ENCODE assay signal across 29 mouse cellular contexts in the genomic region with DNA sequence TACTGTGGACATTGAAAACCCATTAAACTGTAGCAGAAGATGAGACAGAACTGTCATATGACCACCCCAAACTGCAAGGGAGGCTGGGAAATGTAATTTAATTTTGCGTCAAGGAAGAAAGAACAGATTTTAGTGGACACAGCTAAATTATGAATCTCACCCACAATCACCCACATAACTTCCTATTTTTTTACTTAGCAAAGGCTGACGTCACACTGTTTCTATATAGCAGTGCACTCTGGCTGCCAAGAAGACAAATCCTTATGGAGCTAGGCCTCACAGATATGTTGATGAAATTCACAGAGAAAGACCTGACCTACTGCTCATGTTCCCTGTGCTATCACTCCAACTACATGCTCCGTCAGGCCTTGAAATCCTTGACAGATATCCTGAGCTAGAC.
"Had no signal": no experiment of that assay in that cellular context is flagged by ENCODE, and none has a peak within 500 bp of the region (broad histone marks: within the 10 kb centered on the region; RNA-seq: fewer than 3 reads in every experiment).

No protein-coding gene starts in this region.

- H3K9me3 ChIP-seq: embryonic facial prominence, embryonic 10.5 days; embryonic facial prominence, embryonic 12.5 days; embryonic facial prominence, embryonic 13.5 days; embryonic facial prominence, embryonic 15.5 days; forebrain, embryonic 10.5 days; forebrain, embryonic 12.5 days; forebrain, embryonic 13.5 days; forebrain, embryonic 15.5 days had no signal

- H3K4me3 ChIP-seq: embryonic facial prominence, embryonic 10.5 days; embryonic facial prominence, embryonic 12.5 days; embryonic facial prominence, embryonic 13.5 days; embryonic facial prominence, embryonic 15.5 days; erythroblast, embryonic 14.5 days; forebrain, embryonic 10.5 days; forebrain, embryonic 12.5 days; forebrain, embryonic 13.5 days; forebrain, embryonic 15.5 days; gastrocnemius, adult 2 months; heart, adult 2 months had no signal

- H3K36me3 ChIP-seq: embryonic facial prominence, embryonic 10.5 days; embryonic facial prominence, embryonic 12.5 days; embryonic facial prominence, embryonic 13.5 days; embryonic facial prominence, embryonic 15.5 days; forebrain, embryonic 10.5 days; forebrain, embryonic 12.5 days; forebrain, embryonic 15.5 days had no signal

- ATAC-seq: forebrain, embryonic 13.5 days; forebrain, embryonic 14.5 days; forebrain, embryonic 15.5 days; forebrain, embryonic 16.5 days; forebrain, postnatal 0 days had no signal

- H3K4me1 ChIP-seq: embryonic facial prominence, embryonic 12.5 days had no signal

- H3K27me3 ChIP-seq: embryonic facial prominence, embryonic 12.5 days; embryonic facial prominence, embryonic 15.5 days; forebrain, embryonic 12.5 days; forebrain, embryonic 13.5 days; forebrain, embryonic 15.5 days had no signal

- H3K4me2 ChIP-seq: embryonic facial prominence, embryonic 12.5 days; embryonic facial prominence, embryonic 13.5 days; embryonic facial prominence, embryonic 15.5 days; forebrain, embryonic 12.5 days; forebrain, embryonic 13.5 days; forebrain, embryonic 15.5 days had no signal

- H3K9ac ChIP-seq: embryonic facial prominence, embryonic 12.5 days; embryonic facial prominence, embryonic 13.5 days; embryonic facial prominence, embryonic 15.5 days; forebrain, embryonic 12.5 days; forebrain, embryonic 13.5 days; forebrain, embryonic 15.5 days; forebrain, postnatal 0 days had no signal

- H3K27ac ChIP-seq: embryonic facial prominence, embryonic 10.5 days; embryonic facial prominence, embryonic 12.5 days; embryonic facial prominence, embryonic 13.5 days; embryonic facial prominence, embryonic 15.5 days; forebrain, embryonic 10.5 days; forebrain, embryonic 12.5 days; forebrain, embryonic 13.5 days; forebrain, embryonic 15.5 days; gastrocnemius, adult 2 months; heart, adult 2 months had no signal

- DNase-seq: cerebellum, adult 2 months; cerebellum, adult 8-10 months; cerebellum, adult 9-10 months; cerebellum, adult 9-11 months; cerebellum, postnatal 10 days; cerebellum, postnatal 14 days; cerebellum, postnatal 25 days; cerebellum, postnatal 36 days; embryo, embryonic 11 days; forebrain, postnatal 0 days; gastrocnemius, adult 2 months; gastrocnemius, postnatal 10 days; gastrocnemius, postnatal 14 days; gastrocnemius, postnatal 25 days; gastrocnemius, postnatal 36 days; heart, adult 11 months; heart, adult 18-20 months; heart, adult 2 months had no signal
